Mouse (Mus musculus): ENCODE data around the gene Gtf2h1.
A peak's percentile ranks its signal among the peaks of the same experiment; 100 is the strongest.

Gtf2h1 gene

GRCm38 (mm10) chr7:46830799-46831590 is 35.1 kb downstream of the Gtf2h1 start:
- DNase-seq (ENCODE audit: low read depth): peak; percentile 57

DNA sequence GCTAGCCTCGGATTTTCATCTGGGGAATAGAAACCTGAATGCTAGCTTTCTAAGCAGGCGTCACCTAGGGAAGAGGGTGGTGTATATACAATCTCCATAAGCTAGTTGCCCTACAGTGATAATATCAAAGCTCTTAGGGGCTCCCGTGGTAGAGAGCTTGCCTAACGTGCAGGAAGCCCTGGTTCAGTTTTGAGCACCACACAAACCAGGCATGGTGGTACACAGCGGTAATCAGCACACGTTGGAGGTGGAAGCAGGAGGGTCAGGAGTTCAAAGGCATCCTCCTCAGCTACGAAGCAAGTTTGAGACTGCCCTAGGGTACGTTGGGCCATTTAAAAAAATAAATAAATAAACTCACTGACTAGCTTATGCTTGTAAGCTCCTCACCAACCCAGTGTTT is 35.8 kb downstream of the Gtf2h1 start:
- DNase-seq (ENCODE audit: low read depth): no peak

GRCm38 (mm10) chr7:46832112-46832810 is 36.4 kb downstream of the Gtf2h1 start:
- DNase-seq (ENCODE audit: low read depth): peak; percentile 70

DNA sequence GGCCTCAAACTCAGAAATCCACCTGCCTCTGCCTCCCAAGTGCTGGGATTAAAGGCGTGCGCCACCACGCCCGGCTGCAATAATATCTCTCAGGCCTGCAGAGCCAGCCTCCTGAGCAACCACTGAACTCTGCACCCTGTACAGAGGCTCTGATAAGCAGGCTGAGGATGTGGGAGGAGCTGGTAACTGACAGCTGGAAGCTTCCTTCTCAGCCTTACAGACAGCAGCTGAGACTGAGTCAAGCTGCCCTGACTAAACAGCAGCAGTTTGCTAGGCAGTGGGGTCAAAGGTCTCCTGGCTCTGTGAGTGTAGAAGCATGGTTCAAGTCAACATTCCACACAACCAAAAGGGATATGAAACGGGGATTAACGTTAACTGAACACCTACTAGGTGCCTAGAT is 37.4 kb downstream of the Gtf2h1 start:
- DNase-seq (ENCODE audit: low read depth): peak; percentile 80

DNA sequence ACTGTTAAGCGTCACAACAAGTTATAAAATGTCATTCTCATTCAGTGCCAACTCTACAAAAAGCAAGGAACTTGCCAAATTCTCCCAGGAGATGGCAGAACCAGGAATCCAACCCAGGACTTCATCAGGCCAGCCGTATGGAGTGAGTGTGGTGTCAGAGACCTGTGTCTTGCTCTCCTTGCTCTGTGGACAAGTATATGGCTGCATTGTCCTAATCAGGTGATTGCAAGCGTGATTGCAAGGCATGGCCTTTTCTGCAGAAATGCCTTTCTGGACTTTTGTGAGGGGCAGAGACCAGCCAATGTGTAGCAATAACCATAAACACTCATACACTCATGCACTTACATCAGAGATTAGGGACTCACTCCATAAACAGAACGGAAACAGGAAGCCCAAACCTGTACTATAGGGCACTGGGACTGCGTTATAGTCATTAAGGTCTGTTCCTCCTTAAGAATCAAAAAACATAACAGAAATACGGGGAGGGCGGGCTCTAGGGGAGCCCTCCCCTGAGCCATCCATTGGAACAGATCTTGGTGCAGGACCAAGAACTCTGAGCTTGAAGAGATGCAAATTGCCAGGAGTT is 37.9 kb downstream of the Gtf2h1 start:
- DNase-seq (ENCODE audit: low read depth): peak; percentile 43

DNA sequence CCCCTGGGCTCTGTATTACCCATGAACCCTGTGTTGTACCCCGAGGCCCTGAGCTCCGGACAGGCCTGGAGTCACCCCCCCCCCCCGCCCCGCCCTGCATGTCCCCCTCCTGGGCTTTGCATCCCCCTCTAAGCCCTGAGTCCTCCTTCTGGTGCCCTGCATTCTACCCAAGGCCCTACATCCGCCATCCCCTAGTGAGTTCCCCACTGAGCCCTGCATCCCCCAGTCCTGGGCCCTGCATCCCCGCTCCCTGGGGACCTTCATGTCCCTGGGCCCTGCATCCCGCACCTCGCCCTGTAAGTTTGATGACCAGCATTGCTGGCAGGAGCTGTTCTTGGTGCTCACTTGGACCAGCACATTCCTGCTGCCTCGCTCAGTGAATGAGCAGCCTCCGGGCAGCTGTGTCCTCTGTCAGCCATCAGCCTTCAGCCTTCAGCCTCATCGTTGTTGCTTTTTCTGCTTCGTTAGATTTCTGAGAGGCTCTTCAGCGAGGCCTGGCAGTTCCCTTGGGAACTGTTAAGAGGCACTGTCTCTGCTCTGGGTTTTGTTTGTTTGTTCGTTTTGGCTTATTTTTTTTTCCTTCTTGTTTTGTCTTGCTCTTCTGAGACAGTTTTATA is 39.2 kb downstream of the Gtf2h1 start:
- DNase-seq (ENCODE audit: low read depth): no peak

GRCm38 (mm10) chr7:46836357-46836756 is 40.5 kb downstream of the Gtf2h1 start:
- DNase-seq (ENCODE audit: low read depth): no peak

GRCm38 (mm10) chr7:46837073-46837472 is 41.2 kb downstream of the Gtf2h1 start:
- DNase-seq (ENCODE audit: low read depth): no peak

- peak; percentile 56 for DNase-seq (ENCODE audit: low read depth)
These were observed 42.3 kb downstream of the Gtf2h1 start for GRCm38 (mm10) chr7:46838104-46838671.

DNA sequence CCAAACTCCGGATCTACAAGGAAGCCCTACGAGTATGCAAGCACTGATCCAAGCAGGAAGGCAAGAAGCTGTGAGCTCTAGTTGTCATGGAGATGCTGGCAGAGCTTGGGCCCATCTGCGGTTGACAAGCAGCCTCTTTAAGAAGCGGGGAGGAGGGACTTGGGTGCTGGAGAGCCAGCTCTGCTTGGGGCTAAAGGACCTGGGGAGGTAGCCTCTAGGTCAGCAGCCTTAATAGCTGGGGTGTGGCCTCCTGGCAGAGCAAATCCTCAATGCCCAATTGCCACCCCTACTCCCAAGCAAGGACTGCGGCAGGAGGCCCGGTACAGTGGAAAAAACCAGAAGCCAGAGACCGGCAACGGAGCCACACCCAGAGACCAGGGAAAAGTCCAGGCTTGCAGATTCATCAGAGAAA is 43.0 kb downstream of the Gtf2h1 start:
- peak; percentile 87 for DNase-seq (ENCODE audit: low read depth)

DNA sequence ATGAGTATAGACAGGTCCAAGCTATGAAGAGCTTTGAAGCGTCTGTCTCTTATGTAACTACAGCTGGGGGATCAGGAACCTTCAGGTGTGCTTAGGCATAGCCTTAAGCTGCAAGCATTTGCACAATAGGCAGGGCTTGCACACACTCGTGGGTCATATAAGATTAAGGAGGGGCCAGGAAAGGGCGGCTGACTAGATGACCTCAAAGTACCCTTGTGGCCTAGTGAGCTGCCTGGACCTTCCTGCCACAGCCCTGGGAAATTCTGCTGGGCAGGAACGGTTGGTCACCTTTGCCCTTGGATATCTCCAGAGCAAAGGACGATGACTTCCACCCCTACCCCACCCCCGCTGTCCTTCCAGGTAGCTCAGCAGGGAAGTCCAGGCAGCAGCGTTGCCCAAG is 43.5 kb downstream of the Gtf2h1 start:
- no peak for DNase-seq (ENCODE audit: low read depth)

DNA sequence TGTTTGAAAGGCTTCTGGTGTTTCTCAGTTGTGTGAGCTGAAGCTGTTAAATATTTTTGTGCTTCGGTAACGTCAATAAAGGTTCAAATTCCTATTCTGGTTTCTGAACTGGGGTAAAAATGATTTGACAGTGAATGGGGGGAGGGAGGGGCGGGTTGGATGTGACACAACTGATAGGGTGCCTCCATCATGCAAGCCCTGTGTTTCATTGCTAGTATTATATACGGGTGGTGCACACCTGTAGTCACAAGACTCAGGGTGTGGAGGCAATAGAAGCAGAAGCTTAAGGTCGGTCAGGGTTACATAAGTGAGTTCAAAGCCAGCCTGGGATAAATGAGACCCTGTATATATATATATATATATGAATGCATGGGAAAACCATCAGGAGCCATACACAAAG is 44.0 kb downstream of the Gtf2h1 start:
- DNase-seq (ENCODE audit: low read depth): no peak

GRCm38 (mm10) chr7:46840326-46840725 is 44.4 kb downstream of the Gtf2h1 start:
- DNase-seq (ENCODE audit: low read depth): no peak

DNA sequence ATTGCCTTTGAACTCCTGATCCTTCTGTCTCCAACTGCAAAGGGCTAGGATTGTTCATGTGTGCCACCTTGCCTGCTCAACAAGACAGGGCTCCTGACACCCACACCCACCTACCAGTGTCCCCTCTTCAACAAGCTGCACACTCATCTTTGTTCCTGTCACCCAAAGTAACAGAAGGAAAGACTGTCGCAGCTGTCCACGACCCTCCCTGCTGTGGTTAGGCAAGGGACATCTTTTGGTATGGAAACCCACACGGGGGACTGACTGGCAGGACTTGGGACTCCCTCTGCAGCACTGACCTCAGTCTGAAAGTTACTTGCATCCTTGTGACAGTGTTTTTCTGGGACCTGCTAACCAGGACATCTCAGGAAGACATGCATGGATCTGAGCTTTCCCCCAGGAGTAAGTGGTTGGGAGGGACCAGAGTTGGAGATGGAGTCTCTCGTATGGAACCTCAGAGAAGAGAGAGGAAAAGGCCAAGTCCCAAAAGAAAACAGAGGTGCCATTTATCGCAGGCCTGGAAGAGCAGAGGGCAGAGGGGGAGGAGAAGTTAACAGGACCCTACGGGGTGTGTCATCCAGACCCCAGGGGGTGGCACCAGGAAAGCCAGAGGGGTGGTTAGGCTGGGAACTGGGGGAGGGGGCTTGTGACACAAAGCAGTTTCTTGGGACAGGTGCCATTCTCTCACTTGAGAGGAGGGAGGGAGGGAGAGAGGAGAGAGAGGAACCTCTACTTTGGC is 45.1 kb downstream of the Gtf2h1 start, which contains the start of gene Ldha:
Gene Ldha, plus strand, starts transcription at position 689 of the 739 bp plus-strand sequence.
- no peak for DNase-seq (ENCODE audit: low read depth)

DNA sequence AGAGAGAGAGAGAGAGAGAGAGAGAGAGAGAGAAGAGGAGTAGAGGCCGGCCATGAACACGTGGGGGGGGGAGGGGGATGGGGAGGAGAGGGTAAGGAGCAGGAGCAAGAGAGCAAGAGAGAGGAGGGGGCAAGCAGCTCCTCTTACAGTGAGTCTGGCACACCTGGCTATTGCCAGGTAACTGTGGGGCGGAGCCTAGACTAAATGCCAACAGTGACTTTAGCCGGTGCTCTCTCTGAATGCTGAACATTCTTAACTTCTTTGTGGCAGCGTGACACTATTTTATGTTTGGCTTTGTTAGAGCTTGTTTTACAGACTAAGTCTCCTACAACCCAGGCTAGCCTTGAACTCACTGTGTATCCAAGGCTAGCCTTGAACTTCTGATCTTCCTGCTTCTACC is 46.4 kb downstream of the Gtf2h1 start:
- no peak for DNase-seq (ENCODE audit: low read depth)

DNA sequence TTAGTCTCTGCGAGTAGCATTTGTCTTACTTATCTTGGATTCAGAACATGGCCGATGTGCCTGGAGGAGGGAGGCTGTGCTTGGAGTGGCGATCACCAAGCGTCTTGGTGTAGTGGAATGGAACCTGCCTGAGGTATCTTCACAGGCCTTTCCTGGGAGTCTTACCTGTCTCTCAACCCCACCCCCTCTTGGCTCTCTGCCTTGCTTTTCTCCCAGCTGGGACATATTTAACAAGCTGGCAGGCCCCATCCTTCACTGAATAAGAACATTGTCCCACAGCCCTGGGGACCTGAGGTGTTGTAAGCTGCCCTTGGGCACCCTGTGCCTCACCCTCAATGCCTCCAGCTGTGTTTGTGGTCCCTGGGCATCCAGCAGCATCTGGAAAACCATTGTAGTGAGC is 47.7 kb downstream of the Gtf2h1 start:
- no peak for DNase-seq (ENCODE audit: low read depth)

DNA sequence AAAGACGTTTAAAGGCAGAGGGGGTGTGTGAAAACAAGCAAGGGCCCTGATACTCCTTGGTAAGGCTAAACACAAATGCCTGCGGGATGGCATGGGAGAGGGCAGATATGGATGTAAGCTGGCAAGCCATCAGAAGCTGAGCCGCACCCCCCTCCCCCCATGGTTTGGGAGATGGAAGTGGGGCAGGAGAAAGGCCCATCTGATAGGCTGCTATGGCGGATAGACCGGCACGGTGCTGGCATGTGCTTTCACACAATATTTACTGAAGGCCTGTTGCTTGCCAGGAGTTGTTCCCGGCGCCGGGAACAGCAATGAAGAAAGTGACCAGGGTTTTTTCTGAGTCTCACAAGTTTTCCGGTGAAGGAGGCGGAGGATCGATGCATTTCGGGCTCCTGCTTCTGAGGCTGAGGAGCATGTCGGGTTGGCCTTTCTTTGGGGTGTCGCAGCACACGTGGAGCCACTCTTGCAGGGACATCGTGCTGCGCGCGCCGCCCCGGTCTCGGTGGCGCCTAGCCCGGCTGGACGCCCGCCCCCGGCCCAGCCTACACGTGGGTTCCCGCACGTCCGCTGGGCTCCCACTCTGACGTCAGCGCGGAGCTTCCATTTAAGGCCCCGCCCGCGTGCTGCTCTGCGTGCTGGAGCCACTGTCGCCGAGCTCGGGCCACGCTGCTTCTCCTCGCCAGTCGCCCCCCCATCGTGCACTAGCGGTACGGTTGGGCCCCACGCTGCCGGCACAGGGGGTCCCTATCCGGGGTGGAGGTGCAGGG is 49.5 kb downstream of the Gtf2h1 start:
- peak; percentile 93 for DNase-seq (ENCODE audit: low read depth)

GRCm38 (mm10) chr7:46845978-46846485 is 50.1 kb downstream of the Gtf2h1 start:
- DNase-seq (ENCODE audit: low read depth): peak; percentile 78

DNA sequence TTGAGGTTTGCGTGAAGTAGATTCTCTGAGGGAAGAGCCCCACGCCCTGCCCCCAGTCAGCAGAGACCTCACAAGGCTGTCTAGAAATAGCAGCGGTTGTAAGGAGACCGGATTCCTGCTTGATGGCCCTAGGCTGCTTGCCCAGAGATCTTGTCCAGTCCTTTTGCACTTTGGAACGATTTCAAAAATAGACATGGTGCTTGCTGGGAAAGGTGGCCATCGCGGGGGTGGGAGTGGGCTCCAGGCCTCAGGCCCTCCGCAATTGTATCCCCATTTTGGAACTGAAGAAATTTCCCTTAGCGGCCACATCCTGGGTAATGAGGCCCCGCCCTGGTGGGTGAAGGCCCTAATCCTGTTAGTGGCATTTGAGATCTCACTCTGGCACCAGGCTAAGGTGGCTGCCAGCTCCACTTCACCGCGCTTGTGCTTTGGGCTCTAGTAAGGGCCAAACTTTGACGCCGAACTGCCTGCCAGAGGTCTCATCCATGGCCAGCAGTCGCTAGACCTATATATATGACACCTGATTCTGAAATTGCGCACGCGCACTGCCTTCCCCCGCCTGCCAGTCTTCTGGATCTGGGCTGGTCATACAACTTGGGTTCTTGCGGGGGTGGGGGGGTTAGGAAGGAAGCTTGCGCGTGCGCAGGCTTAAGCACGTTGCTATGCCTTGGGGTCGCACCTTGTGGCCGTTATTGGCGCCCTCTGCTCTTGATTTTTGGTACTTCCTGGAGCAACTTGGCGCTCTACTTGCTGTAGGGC is 50.8 kb downstream of the Gtf2h1 start:
- peak; percentile 83 for DNase-seq (ENCODE audit: low read depth)

GRCm38 (mm10) chr7:46849287-46849686 is 53.4 kb downstream of the Gtf2h1 start:
- DNase-seq (ENCODE audit: low read depth): no peak

All from naive thymus-derived CD4-positive, alpha-beta T cell, adult 2 months (primary cell).